Mouse (Mus musculus): ENCODE results near the gene Dmac1.

- TF ChIP-seq CTCF (IDR thresholded peaks at IDR 0.05; ENCODE audit: borderline replicate concordance, control insufficient read depth, extremely low read depth, insufficient read depth, low read length, poor library complexity) (no peak), POLR2A (IDR thresholded peaks at IDR 0.05; ENCODE audit: control insufficient read depth, extremely low read depth, insufficient read depth, low read length, poor library complexity) (no peak)
Observed at GRCm38 (mm10) chr4:75311305-75311704, 33.2 kb upstream of the Dmac1 start.

All from thymus, adult 2 months (tissue).